Mouse (Mus musculus) left cerebral cortex, adult 11 months (tissue): ENCODE data around the gene Fthl17e.
"Not testable (repeated sequence)": the region's sequence is repeated elsewhere in the genome, so short reads cannot be mapped to it uniquely, and the experiment has no call there.

Experiments used
- DNase-seq: peaks from one replicate; pipeline ENCODE4 v3.0.0; 2022; ENCODE audit warnings: low spot score

Fthl17e gene

DNA sequence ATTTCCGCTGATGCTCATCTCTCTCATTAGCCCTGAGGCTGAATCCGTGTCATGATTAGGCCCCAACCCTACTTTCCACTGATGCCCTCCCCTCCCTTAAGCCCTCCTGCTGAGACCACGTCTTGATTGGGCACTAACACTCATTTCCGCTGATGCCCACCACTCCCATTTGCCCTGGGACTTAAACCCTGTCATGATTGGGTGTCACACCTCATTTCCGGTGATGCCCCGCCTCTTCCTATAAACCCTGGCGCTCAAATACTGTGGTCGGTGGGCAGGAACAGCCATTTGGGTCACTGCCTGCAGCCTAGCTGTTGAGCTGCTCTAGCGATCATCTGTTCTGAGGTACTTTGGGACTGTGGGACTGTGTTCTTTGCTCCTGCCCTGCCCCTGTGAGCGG, at the start of gene Fthl17e:
TSS of gene Fthl17e (plus strand) at position 301 of the 400 bp plus-strand sequence.
- not testable (repeated sequence) for DNase-seq

DNA sequence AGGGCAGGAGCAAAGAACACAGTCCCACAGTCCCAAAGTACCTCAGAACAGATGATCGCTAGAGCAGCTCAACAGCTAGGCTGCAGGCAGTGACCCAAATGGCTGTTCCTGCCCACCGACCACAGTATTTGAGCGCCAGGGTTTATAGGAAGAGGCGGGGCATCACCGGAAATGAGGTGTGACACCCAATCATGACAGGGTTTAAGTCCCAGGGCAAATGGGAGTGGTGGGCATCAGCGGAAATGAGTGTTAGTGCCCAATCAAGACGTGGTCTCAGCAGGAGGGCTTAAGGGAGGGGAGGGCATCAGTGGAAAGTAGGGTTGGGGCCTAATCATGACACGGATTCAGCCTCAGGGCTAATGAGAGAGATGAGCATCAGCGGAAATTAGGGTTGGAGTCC, 46.6 kb upstream of the Fthl17e start, which contains the start of gene Fthl17d:
TSS of gene Fthl17d (minus strand) at position 101 of the 400 bp plus-strand sequence.
- DNase-seq: not testable (repeated sequence)

DNA sequence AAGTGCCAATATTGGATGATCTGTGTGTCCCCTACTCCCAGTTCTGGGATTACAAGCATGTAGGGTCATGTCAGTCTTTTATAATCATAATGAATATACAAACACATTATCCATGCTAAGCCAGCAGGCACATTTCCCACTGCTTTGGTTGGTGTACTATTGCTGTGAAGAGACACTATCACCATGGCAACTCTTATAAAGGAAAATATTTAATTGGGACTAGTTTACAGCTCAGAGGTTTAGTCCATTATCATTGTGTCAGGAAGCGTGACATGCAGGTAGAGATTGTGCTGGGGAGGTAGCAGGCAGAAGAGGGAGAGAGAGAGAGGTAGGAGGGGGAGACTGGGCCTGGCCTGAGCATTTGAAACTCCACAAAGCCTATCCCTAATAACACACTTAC, 17.2 kb upstream of the Fthl17e start:
- DNase-seq: no peak

DNA sequence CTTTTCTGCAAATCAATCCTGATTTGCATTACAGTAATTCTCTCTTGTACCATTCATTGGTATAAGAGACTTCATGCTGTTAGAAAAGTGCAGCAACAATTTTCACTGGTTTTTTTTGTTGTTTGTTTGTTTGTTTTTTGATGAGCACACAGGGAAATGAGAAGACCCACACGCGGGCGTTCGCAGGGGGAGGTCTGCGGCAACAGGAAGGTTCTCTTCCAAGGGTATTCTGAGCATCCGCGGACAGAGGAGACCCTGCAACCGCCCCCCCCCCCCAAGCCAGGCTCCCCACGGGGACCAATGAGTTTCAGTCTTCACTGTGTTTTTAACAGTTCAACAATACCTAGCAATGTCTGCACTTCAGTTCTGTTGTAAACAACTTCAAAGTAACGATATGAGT, 13.8 kb upstream of the Fthl17e start:
- DNase-seq: no peak

DNA sequence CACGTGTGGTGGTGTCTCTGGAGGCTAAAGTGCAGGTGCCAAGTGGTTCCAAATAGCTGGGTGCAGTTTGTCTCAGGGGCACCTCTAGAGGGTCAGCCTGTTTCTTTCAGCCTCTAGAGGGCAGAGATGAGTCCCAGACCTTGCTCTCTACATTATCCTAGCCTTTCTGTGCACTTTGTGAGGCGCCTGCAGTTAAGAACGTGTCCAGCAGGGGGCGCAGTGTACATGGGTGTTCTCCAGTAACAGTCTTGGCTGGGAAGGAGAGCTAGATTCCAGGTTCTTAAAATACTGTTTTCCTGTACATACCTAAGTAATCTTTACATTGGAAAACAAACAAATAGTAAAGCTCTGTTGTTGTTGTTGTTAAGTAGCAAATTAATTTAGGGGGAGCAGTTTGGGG, 8.3 kb downstream of the Fthl17e start:
- not testable (repeated sequence) for DNase-seq

DNA sequence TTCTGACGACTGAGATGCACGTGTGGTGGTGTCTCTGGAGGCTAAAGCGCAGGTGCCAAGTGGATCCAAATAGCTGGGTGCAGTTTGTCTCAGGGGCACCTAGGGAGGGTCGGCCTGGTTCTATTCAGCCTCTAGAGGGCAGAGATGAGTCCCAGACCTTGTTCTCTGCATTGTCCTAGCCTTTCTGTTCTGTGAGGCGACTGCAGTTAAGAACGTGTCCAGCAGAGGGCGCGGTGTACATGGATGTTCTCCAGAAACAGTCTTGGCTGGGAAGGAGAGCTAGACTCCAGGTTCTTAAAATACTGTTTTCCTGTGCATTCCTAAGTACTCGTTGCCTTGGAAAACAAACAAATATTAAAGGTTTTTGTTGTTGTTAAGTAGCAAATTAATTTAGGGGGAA, 27.7 kb downstream of the Fthl17e start:
- peak; percentile 51 for DNase-seq

DNA sequence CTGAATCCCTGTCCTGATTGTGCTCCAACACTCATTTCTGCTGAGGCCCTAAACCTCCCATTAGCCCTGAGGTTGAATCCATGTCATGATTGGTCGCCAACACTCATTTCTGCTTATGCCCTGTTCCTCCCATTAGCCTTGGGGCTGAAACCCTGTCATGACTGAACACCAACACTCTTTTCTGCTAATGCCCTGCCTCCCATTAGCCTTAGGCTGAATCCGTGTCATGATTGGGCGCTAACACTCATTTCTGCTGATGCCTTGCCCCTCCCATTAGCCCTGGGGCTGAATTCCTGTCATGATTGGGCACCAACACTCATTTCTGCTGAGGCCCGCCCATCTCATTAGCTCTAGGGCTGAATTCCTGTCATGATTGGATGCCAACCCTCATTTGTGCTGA, 28.8 kb downstream of the Fthl17e start:
- DNase-seq: no peak

DNA sequence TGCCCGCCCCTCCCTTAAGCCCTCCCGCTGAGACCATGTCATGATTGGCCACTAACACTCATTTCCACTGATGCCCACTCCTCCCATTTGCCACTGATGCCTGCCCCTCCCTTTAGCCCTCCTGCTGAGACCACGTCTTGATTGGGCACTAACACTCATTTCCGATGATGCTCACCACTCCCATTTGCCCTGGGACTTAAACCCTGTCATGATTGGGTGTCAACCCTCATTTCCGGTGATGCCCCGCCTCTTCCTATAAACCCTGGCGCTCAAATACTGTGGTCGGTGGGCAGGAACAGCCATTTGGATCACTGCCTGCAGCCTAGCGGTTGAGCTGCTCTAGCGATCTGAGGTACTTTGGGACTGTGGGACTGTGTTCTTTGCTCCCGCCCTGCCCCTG, 29.4 kb downstream of the Fthl17e start, which contains the start of gene Fthl17f:
TSS of gene Fthl17f (plus strand) at position 301 of the 400 bp plus-strand sequence.
- not testable (repeated sequence) for DNase-seq

DNA sequence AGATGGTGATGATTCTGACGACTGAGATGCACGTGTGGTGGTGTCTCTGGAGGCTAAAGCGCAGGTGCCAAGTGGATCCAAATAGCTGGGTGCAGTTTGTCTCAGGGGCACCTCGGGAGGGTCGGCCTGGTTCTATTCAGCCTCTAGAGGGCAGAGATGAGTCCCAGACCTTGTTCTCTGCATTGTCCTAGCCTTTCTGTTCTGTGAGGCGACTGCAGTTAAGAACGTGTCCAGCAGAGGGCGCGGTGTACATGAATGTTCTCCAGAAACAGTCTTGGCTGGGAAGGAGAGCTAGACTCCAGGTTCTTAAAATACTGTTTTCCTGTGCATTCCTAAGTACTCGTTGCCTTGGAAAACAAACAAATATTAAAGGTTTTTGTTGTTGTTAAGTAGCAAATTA, 44.4 kb downstream of the Fthl17e start:
- peak; percentile 77 for DNase-seq
